Mouse (Mus musculus) heart, adult 2 months (tissue): Measurements from ENCODE around the gene Arhgef10l. TPM values are rescaled to one million over a fixed set of nuclear protein-coding genes. Genes with fewer than 3 reads are reported as not detected.

Experiments used
- DNase-seq, 2 experiments: peaks; one replicate each; pipeline ENCODE4 v3.0.0; 2021
- H3K27ac ChIP-seq: fragments of 200-600 bp; 2 replicates; pipeline ENCODE4 v1.8.1; 2022
- H3K27me3 ChIP-seq: fragments of 200-500 bp; 2 replicates; pipeline ENCODE4 v1.6.1; 2012; ENCODE audit warnings: mild to moderate bottlenecking, low read length, inconsistent platforms, mixed read lengths; ENCODE audit not compliant: control insufficient read depth, insufficient read depth
- H3K36me3 ChIP-seq: fragments of 200-500 bp; 2 replicates; pipeline ENCODE4 v1.6.1; 2012; ENCODE audit warnings: low read length, inconsistent platforms; ENCODE audit not compliant: control insufficient read depth, insufficient read depth
- H3K4me1 ChIP-seq: fragments of 200-500 bp; 2 replicates; pipeline ENCODE4 v1.6.1; 2011; ENCODE audit warnings: low read length; ENCODE audit not compliant: control insufficient read depth, insufficient read depth
- H3K4me3 ChIP-seq: fragments of 200-600 bp; 2 replicates; pipeline ENCODE4 v1.8.1; 2022
- H3K79me2 ChIP-seq: fragments of 200-500 bp; replicated peaks from 2 replicates; pipeline ENCODE4 v1.6.1; 2012; ENCODE audit warnings: mild to moderate bottlenecking, inconsistent platforms, low read length, moderate library complexity, mixed read lengths; ENCODE audit not compliant: control insufficient read depth, insufficient read depth
- H3K9ac ChIP-seq: fragments of 200-500 bp; 2 replicates; pipeline ENCODE4 v1.6.1; 2012; ENCODE audit warnings: low read depth, mild to moderate bottlenecking, control low read depth, inconsistent platforms, low read length, mixed read lengths
- CTCF ChIP-seq: fragments of 200-600 bp; IDR thresholded peaks from 2 replicates; pipeline ENCODE4 v1.8.1; 2022; ENCODE audit warnings: antibody characterized with exemption, mild to moderate bottlenecking, moderate library complexity
- EP300 ChIP-seq: fragments of 200-500 bp; IDR thresholded peaks from 2 replicates; pipeline ENCODE4 v1.6.1; 2011; ENCODE audit warnings: low read depth, low read length, control low read depth; ENCODE audit not compliant: insufficient read depth
- POLR2A ChIP-seq: fragments of 200-500 bp; IDR thresholded peaks from 2 replicates; pipeline ENCODE4 v1.6.1; 2011; ENCODE audit warnings: mild to moderate bottlenecking, low read depth, low read length, control low read depth; ENCODE audit not compliant: insufficient read depth
- WGBS: fragments of 180-500 bp; shearing (Covaris S2); methylation state at CpG from one replicate; pipeline ENCODE4 v1.1.7; 2018; 5-methylcytosine and 5-hydroxymethylcytosine counted together
- intact Hi-C: fragments of 180-260 bp; cut with DNase I; formaldehyde crosslinking; loops from one replicate; pipeline ENCODE4 v1.15.1; 2025
- microRNA-seq, 2 experiments: library from miRNA; unstranded; fragments of <30 nt; microRNA quantifications; one replicate each; pipeline ENCODE4 v1.2.0; 2021
- polyA plus RNA-seq: library from polyadenylated mRNA; depleted of rRNA; stranded (reverse); fragments of >200 nt; gene quantifications from 2 replicates; pipeline ENCODE4 v1.2.3, GENCODE M21; 2012; rRNA removed
- total RNA-seq, 2 experiments: library from RNA; stranded (reverse); gene quantifications; 2 replicates each; pipeline ENCODE4 v1.2.3; 2021

Gene Arhgef10l
- total and polyA plus RNA-seq, 3 experiments, result 54.7 to 74.4 (median 61.0) TPM

DNA sequence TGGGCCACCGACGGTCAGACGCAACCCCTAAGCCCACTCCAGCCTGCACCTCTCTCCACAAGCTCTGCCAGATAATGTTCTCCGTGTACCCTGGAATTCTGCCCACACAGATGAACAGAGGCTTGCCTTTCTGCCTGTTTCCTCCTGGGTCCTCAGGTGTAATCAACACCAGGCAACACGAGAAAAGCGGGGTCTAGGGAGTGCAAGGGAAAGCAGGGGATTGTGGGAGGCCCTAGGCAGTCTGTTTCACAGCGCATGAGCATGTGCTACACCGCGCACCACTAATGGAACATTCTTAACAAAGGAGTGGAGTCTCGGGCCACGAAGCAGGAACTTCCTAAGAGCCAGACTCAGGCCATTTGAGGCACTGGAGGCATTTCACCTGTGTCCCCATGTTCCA is 182.7 kb downstream of the Arhgef10l start:
- no peak for DNase-seq
- H3K4me3 ChIP-seq, result no peak overlapping the region
- no peaks in the 10 kb centered on the region for H3K4me1 ChIP-seq
- no peaks in the 10 kb centered on the region for H3K36me3 ChIP-seq
- no peak overlapping the region for H3K9ac ChIP-seq
- no peaks in the 10 kb centered on the region for H3K79me2 ChIP-seq
- H3K27me3 ChIP-seq, result no peaks in the 10 kb centered on the region
- 71% methylated on average over 11 of the region's 11 CpGs for WGBS
- H3K27ac ChIP-seq, result no peak overlapping the region
- TF ChIP-seq EP300, result no peak
- no peak for TF ChIP-seq CTCF
- no peak for TF ChIP-seq POLR2A
- intact Hi-C loops, result no loop called here

DNA sequence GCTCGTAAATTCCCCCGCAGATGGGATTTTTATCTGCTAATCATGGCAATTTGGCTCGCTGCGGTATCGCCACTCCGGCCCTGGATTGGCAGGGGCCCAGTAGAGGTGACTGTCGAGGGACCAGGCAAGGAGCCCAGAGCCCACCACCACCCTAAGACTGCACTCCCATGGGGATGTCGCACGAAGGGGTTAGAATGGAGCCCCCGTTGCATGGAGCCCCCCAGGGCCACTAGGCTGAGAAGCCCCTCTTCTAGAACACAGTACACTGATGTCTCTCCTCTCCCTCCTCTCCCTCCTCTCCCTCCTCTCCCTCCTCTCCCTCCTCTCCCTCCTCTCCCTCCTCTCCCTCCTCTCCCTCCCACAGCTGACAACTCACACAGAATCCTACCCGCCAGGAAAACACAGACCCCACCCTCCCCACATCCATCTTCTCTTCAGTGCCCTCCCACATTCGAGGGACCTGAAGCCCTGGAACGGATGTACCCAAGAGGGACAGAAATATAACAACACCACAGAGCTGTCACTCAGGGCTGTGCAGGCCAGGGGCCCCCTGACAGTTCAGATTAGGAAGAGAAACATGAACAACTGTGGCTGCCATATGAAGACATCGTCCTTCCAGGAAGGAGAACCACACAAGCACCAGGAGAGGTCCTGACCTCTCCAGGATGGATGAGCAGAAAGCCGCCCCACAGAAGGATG is 185.3 kb downstream of the Arhgef10l start:
- H3K27me3 ChIP-seq, result no peaks in the 10 kb centered on the region
- no peak for DNase-seq
- H3K4me3 ChIP-seq, result no peak overlapping the region
- no peaks in the 10 kb centered on the region for H3K36me3 ChIP-seq
- intact Hi-C loops, result no loop called here
- no peak overlapping the region for H3K27ac ChIP-seq
- no peak for TF ChIP-seq CTCF
- no peak for TF ChIP-seq EP300
- TF ChIP-seq POLR2A, result no peak
- H3K4me1 ChIP-seq, result no peaks in the 10 kb centered on the region
- WGBS, result 38% methylated on average over 15 of the region's 15 CpGs
- H3K79me2 ChIP-seq, result no peaks in the 10 kb centered on the region
- no peak overlapping the region for H3K9ac ChIP-seq

DNA sequence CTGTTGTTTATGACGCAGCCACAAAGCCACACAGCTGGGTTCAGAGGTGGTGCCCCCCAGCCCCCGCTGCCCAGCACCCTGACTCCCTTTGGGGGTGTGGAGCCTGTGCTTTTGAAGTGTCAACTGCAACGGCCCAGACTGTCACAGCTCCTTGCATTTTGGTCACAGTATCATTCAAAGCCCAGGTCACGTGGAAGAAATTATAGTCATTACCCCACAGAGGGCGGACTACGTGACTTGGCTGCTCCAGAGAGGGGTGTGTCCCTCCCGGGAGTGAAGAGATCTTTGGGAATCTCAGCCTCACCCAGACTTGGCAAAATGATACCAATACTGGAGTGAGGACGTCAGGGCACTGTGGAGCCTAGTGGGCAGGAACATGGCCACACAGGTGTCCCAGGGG is 190.6 kb downstream of the Arhgef10l start:
- no peak overlapping the region for H3K9ac ChIP-seq
- H3K4me3 ChIP-seq, result no peak overlapping the region
- no peaks in the 10 kb centered on the region for H3K27me3 ChIP-seq
- no peak overlapping the region for H3K27ac ChIP-seq
- DNase-seq, result no peak
- no peaks in the 10 kb centered on the region for H3K36me3 ChIP-seq
- no peaks in the 10 kb centered on the region for H3K4me1 ChIP-seq
- no peaks in the 10 kb centered on the region for H3K79me2 ChIP-seq
- WGBS, result 75% methylated on average over 8 of the region's 8 CpGs
- intact Hi-C loops, result no loop called here
- TF ChIP-seq CTCF (no peak), EP300 (no peak), POLR2A (no peak)

DNA sequence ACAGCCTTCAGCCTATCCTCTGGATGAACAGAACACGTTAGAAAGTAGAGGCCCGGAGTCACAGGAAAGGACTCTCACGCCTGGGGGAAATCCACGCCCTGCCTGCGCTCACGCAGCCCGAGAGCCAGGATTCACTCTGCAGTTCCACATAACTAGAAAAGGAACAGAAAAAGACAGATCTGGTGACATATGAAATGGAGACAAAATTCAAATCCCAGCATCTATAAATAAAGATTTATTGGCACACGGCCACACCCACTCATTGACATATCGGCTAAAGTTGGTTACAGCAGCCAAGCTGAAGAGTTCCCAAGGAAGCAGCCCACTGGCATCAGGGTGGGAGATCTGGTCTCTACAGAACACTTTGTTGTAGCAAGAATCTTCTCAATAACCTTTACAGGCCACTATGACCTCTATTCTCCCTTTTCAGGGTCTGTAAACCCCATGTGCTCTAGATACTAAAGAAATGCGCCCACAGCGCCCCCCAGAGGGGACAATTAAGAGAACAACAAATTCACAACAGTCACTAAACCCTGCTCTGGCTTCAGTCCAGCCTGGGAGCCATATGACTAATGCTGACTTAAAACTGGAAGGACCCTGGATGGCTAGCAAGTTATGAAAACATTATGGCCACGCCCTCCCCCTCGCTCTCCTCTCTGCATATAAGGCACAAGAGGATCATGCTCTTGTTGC is 195.9 kb downstream of the Arhgef10l start:
- Histone ChIP-seq H3K27ac (no peak overlapping the region), H3K9ac (no peak overlapping the region), H3K4me3 (no peak overlapping the region), H3K36me3 (no peaks in the 10 kb centered on the region), H3K79me2 (no peaks in the 10 kb centered on the region), H3K27me3 (no peaks in the 10 kb centered on the region), H3K4me1 (no peaks in the 10 kb centered on the region)
- no peak for TF ChIP-seq EP300
- no peak for TF ChIP-seq POLR2A
- TF ChIP-seq CTCF, result no peak
- no peak for DNase-seq
- intact Hi-C loops, result no loop called here
- 55% methylated on average over 13 of the region's 13 CpGs for WGBS

DNA sequence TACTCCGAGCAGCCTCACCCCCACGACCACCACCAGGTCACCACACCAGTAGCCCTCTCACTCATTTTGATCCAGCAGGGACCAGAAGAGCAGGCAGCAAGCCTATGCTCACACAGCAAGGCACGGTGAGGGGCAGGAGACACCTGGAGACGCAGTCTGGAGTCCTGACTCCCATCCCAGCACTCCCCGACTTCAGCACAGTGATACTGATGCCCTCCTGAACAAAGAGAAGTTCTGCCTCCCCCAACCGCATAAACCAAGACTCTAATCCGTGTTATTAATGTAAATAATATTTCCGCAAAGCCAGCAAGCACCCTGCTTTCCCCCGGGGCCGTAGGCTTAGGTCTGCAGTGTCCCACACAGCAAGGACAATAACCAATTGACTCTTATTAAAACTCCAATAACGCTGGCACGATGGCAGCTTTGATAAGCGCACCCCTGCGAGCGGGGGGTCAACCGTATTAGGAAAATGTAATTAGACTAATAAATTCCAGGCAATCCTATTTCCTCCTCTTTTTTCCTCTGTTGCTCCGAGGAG is 198.5 kb downstream of the Arhgef10l start:
- 70% methylated on average over 17 of the region's 17 CpGs for WGBS
- TF ChIP-seq POLR2A (no peak), EP300 (no peak), CTCF (no peak)
- DNase-seq, result no peak
- Histone ChIP-seq H3K79me2 (no peaks in the 10 kb centered on the region), H3K27ac (no peak overlapping the region), H3K4me1 (no peaks in the 10 kb centered on the region), H3K9ac (no peak overlapping the region), H3K27me3 (no peaks in the 10 kb centered on the region), H3K4me3 (no peak overlapping the region), H3K36me3 (no peaks in the 10 kb centered on the region)
- intact Hi-C loops, result no loop called here

Small RNA genes lying within 50 kb of the gene (microRNA-seq; reads per million reads assigned to microRNA genes)
- gene Gm23045, result 0 reads per million in 2 experiments

Other genes starting within 250 kb of the Arhgef10l start
- 10 to 100 TPM; 13.7 to 14.2 TPM for gene Rcc2, start 34.5 kb upstream of the Arhgef10l start, total RNA-seq
- 12.4 and 14.1 TPM in 2 replicates for gene Rcc2, start 34.5 kb upstream of the Arhgef10l start, polyA plus RNA-seq
- not detected for gene Padi6, start 76.6 kb upstream of the Arhgef10l start, total RNA-seq
- not detected in 2 replicates for gene Padi6, start 76.6 kb upstream of the Arhgef10l start, polyA plus RNA-seq
- gene Padi4, start 108.2 kb upstream of the Arhgef10l start, total RNA-seq, result 1 to 10 TPM in 1 of 2 experiments, under 1 TPM in 1; 0.70 to 2.5 TPM
- 1.9 and 2.6 TPM in 2 replicates for gene Padi4, start 108.2 kb upstream of the Arhgef10l start, polyA plus RNA-seq
- under 1 TPM; 0.09 to 0.16 TPM for gene Padi3, start 144.6 kb upstream of the Arhgef10l start, total RNA-seq
- 0.06 TPM in 1 of 2 replicates, not detected in the other for gene Padi3, start 144.6 kb upstream of the Arhgef10l start, polyA plus RNA-seq
- not detected for gene Padi1, start 179.8 kb upstream of the Arhgef10l start, total RNA-seq
- 0.47 TPM in 1 of 2 replicates, not detected in the other for gene Padi1, start 179.8 kb upstream of the Arhgef10l start, polyA plus RNA-seq
- under 1 TPM; 0.31 to 0.96 TPM for gene Padi2, start 240.3 kb upstream of the Arhgef10l start, total RNA-seq
- gene Padi2, start 240.3 kb upstream of the Arhgef10l start, polyA plus RNA-seq, result 1.3 and 1.4 TPM in 2 replicates